Mouse (Mus musculus) v-Abl transformed pro-B cells (cell line): ENCODE results near the gene Fbxw21.
"Not testable (repeated sequence)": the region's sequence is repeated elsewhere in the genome, so short reads cannot be mapped to it uniquely, and the experiment has no call there.

Source experiments
- in situ Hi-C, 2 experiments: fragments of 400-800 bp; cut with MboI; formaldehyde crosslinking; loops; one replicate each; pipeline ENCODE4 v1.15.1; 2025; ENCODE audit not compliant: unreplicated experiment in 2 of 2

Fbxw21 gene

DNA sequence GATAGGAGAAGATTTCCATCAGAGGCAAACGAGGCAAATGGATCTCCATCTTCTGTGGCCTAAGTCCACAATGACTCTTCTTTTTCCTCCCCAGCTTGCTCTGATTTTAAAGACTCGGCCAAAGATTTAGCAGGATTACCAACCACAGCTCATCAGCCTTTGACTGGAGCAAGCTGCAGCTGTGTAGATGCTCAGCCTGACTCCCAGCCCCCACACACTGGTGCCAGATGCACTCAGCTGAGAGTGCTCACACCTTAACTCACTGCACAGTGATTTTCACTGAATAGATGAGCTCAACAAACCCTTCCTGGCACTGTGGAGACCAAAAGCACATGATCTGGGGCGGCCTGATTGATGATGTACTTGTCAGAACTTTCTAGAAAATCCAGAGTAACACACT lies at the start of gene Fbxw21:
TSS of gene Fbxw21 (minus strand) at position 101 of the 400 bp plus-strand sequence.
- in situ Hi-C loops: no loop called here

DNA sequence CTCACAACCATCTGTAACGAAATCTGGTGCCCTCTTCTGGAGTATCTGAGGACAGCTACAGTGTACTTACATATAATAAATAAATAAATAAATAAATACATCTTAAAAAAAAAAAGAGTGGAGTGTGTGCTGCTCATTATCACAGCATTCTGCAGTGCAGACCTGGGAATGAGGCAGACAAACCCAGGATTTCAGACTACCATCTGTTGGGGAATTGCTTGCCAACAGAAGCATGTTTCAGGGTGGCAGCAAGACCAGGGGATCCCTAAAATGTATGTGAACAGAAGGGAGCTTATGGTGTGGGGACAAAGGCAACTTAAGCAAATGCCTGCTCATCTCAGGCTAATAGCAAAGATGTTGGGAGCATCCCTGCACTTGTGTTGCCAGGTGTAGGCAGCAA lies 39.5 kb upstream of the Fbxw21 start:
- in situ Hi-C loops: not testable (repeated sequence)

DNA sequence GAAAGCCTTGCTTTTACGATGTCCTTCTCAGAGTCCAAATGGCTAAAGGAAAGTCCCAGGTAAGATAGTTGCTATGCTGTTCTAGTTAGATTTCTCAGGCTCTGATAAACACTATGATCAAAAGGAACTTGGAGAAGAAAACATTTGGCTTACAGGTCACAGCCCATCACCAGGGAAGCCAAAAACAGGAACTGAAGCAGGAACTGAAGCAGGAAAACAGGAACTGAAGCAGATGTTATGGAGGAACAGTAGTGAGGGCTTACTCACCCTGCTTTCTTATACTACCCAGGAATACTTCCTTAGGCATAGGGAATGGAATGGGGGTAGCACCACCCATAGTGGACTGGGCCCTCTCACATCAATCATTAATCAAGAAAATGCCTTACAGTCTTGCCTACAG lies 38.5 kb upstream of the Fbxw21 start:
- in situ Hi-C loops: no loop called here

DNA sequence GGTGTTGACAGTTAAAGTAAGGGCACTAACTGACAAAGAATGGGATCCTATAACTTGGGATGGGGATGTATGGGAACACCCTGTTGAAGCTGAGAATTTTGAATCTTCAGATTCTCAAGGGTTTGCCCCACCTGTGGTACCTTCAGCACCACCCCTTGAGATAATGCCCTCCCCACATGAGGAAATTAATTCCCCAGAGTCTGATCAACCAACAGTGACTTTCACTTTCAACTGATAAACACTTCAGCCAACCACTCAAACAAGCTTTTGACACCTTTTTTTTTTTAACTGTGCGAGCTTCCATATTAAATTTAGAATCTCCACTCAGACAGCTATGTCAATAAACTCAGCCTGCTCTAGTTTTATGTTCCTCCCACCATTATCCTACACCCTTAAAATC lies 37.5 kb upstream of the Fbxw21 start:
- in situ Hi-C loops: no loop called here

DNA sequence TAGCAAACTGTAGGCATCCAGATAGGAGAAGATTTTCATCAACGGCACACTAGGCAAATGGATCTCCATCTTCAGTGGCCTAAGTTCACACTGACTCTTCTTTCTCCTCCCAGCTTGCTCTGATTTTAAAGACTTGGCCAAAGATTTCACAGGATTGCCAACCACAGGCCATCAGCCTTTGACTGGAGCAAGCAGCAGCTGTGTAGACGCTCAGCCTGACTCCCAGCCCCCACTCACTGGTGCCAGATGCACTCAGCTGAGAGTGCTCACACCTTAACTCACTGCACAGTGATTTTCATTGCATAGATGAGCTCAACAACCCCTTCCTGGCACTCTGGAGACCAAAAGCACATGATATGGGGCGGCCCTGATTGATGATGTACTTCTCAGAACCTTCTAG lies 34.0 kb upstream of the Fbxw21 start, which contains the start of gene Fbxw13:
TSS of gene Fbxw13 (minus strand) at position 101 of the 400 bp plus-strand sequence.
- in situ Hi-C loops: not testable (repeated sequence)

DNA sequence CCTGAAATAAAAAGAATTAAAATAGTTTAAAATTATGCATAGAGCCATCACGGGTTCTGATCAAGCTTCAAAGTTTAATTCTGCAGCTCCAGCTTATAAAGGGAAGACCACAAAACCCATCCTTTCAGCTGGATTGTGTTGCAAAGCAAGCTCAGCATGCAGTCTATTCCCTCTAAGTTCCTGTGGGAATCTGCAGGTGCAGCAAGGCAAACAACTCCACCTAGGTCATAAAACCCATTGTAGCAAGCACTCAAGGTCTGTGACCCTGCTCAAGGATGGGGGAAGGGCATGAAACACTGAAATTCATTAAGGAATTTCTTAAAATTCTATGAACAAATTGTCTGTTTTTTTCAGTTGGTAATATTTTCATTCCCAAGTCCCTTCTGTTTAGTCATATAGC lies 15.4 kb upstream of the Fbxw21 start:
- in situ Hi-C loops: no loop called here

DNA sequence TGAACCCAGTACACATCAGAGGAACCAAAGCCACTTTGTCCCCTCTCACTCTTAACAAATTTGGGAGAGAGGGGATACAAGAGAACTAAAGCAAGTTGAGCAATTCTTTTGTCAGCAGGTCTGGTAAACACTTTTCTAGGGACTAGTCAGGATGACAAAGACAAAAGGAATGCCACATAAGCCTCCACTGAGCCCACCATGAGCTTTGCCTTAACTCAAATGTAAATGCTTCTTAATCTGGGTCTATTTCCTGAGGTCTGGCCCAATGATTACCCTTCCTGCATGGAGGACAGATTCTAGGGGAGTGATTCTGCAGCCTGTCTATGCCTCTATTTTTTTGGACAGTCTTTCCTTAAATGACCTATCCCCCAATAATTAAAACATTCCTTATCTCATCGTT lies 14.5 kb upstream of the Fbxw21 start:
- in situ Hi-C loops: no loop called here

DNA sequence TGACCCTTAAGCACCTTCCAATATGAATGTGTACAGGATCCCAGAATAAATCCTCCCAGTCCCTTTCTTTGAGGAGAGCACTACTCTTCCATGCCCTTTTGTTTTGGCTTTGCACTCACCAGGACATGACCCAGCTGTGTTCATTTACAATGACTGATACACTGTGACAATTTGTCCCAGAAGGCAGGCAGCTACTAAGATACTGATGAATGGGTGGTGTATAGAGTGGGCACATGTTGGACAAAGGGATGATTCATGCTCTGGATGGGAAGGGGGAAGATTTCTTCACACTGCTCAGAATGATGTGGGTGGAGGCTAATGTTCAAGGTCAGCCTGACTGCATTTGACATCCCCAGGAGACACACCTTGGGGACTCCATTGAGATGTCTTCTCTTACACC lies 5.5 kb upstream of the Fbxw21 start:
- in situ Hi-C loops: no loop called here

DNA sequence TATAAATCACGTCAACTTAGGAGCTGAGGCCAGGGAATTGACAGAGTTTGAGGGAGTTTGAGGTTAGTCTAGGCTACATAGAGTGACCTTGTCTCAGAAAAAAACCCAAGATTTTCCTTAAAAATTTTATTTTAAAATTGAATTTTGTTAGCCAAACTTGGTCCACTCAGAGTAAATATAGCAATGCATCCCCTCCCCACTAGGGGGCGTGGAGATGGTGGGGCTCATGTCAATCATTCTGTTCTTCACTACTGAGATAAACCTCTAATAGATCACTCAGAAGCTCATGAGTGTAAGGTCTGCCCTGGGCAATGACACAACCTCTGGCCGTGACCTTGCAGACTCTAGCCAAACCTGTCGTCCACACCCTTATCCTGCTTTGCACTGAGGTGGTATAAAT lies 21.4 kb downstream of the Fbxw21 start:
- in situ Hi-C loops: loop anchor here in 1 of 2 experiments (25.0 kb wide), 1 partner anchor 1147 kb away; no protein-coding TSS in a partner anchor

DNA sequence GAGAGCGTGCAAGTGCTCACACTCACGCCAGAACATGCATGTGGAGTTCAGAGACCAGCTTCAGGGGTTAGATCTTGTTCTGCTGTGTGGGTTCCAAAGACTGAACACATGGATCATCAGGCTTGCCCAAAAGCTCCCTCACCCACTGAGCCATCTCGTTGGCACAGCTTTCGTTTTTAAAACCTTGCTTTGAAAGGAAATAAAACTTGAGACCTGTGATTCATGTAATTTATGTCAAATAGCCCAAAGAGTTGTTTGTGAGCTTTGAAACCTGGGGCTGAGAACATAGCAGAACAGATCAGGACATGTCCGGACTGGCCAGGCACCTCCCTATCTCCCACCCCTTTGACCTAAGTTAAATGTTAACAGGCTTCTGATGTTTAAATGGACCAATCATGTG lies 31.8 kb downstream of the Fbxw21 start:
- in situ Hi-C loops: loop anchor here in 1 of 2 experiments (25.0 kb wide), 1 partner anchor 1157 kb away; no protein-coding TSS in a partner anchor

DNA sequence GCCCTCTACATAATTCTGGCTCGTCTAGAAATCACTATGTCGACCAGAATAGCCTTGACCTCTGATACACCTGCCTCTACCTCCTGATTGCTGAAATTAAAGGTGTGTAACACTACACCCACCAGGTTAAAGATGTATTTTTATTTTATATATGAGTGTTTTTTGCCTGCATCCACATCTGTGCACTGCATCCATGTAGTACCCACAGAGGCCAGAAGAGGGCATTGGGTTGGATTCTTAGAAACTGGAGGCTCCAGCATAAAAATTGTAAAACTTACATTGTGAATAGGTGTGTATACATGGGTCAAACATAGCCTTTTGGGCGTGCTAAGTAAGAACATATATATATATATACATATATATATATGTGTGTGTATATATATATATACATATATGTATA lies 33.6 kb downstream of the Fbxw21 start:
- in situ Hi-C loops: loop anchor here (10.0 to 25.0 kb wide), 2 partner anchors 737 to 1159 kb away; no protein-coding TSS in a partner anchor

DNA sequence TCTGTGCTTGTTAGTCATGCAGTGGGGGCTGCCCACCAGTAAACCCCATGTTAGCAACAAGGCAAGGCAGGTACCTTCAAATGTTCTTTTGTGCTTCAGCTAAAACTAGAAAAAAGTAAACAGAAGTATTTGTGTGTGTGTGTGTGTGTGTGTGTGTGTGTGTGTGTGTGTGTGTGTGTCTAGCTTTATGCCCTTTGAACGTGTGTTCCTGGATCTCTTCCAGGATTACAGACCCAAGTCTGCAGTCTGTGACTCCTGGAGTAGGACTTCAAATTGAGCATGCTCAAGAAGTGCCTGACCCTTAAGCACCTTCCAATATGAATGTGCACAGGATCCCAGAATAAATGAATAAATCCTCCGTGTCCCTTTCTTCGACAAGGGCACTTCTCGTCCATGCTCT lies 34.8 kb downstream of the Fbxw21 start:
- in situ Hi-C loops: loop anchor here (10.0 to 25.0 kb wide), 2 partner anchors 738 to 1160 kb away; no protein-coding TSS in a partner anchor

DNA sequence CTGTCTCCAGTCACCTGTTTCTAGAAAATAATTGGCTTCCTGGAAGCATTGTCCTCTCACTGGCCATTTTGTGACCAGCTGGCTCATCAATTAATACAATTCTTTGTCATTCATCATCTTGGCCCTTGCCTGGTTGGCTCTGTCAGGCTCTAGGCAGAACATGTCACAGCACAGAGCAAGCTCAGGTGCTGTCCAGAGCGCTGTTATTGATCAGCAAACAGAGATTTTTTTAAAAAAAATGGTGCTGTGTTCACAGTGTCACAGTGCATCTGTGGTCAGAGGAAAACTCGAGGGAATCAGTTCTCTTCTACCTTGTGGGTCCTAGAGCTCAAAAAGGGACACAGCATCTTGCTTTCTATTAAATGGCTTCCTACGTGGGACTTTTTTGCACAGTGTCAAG lies 36.4 kb downstream of the Fbxw21 start:
- in situ Hi-C loops: loop anchor here (10.0 to 25.0 kb wide), 2 partner anchors 739 to 1162 kb away; no protein-coding TSS in a partner anchor

DNA sequence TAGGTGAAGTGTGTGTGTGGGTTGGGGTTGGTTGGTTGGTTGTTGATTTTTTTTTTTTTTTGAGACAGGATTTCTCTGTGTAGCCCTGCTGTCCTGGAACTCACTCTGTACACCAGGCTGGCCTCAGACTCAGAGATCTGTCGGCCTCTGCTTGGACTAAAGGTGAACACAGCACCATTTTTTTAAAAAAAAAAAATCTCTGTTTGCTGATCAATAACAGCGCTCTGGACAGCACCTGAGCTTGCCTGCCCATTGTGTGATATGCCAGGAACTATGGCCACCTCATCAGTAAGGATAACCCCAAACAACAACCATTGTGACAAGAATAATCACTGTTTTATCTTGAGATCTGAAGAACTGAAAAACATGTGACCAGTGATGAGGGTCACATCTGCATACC lies 36.8 kb downstream of the Fbxw21 start:
- in situ Hi-C loops: loop anchor here (10.0 to 25.0 kb wide), 2 partner anchors 740 to 1162 kb away; no protein-coding TSS in a partner anchor

DNA sequence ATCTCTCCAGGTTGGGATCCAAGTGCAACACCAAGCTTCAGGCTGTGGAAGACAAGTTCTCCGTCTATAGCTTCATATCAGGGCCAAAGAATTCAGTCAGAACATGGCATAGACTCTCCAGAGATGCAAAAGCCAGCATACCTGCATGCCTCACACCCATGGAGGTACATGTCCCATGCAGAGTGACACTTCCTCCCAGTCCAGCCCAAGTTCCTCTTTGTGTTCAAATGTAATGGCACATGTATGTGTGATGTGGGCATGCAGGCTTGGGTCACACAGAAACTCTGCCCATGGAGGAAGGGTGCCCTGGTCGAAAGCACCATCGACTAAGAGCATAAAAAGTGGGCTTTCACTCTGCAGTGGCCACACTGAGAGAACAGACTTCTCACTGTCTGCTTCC lies 37.7 kb downstream of the Fbxw21 start:
- in situ Hi-C loops: loop anchor here (5.0 to 25.0 kb wide), 5 partner anchors 77 to 963 kb away; no protein-coding TSS in a partner anchor

DNA sequence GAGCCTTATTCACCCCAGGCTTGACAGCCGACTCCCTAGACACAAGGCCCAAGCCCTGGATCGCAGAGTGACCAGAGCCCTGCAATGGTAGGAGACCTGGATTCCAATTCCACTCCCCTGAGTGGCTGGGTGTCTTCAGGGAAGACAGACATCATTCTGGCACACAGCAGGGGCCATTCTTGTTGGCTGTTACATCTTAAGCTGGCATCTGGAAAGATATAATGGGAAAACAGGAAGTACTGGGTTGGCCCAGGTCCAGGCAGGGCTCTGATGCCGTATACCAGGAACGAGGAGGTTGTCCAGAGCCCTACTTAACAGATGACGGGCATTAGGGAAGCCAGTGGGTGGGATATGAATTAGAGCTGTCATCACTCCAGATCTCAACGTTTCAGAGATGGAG lies 38.6 kb downstream of the Fbxw21 start:
- in situ Hi-C loops: loop anchor here (5.0 to 25.0 kb wide), 5 partner anchors 76 to 964 kb away; no protein-coding TSS in a partner anchor

DNA sequence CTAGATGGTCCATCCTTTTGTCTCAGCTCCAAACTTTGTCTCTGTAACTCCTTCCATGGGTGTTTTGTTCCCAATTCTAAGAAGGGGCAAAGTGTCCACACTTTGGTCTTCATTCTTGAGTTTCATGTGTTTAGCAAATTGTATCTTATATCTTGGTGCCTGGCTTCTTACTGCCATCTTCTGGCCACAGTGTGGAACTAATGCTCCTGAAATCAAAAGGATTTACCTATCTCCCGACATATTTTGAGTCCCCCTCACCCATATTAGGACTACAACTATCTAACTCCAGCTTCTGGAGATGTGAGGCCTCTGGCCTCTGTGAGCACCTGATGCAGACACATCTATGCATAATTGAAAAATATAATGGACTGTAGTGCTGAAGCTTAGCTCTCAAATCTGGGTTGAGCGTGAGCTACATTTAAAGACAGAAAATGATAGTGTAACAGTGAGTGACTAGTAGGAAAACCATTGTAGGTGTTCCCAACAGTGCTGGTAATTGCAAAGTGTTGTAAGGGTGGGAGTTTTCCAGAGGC lies 39.2 kb downstream of the Fbxw21 start:
- in situ Hi-C loops: loop anchor here (5.0 to 25.0 kb wide), 5 partner anchors 75 to 965 kb away; no protein-coding TSS in a partner anchor

DNA sequence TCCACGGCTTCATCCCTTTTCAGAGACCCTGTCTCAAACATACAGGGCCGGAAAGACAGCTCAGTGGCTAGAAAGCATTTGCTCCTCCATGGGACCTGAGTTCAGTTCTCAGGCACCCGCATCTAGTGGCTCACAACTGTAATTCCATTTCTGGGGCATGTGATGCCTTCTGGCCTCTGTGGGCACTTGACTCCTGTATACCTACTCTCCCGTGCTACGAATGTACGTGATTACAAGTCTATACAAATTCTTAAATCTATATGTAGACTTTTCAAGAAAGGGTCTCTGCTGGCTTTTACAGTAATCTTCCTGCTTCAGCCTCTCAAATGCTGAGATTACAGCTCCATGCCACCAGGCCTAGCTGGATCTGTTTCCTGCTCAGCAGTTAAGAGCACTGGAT lies 40.9 kb downstream of the Fbxw21 start:
- in situ Hi-C loops: loop anchor here (5.0 to 25.0 kb wide), 5 partner anchors 74 to 966 kb away; no protein-coding TSS in a partner anchor

DNA sequence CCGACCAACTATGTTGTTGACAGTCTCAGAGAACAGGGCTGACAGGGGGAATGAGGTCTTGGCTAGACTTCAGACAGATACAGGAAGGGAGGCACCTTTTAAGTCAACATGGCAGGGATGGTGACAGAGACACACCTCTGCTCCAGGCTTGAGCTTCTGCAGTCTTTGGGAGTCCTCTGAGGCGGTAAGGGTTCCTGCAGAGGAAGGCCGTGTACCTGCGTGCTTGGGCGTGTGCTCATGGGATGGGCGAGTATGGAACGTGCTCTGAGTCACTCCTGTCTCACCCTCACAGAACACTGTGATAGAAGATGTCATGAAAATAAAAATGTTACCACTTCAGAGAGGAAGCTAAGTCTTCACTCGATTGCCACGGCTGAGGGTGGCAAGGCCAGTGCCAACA lies 42.3 kb downstream of the Fbxw21 start:
- in situ Hi-C loops: loop anchor here in 1 of 2 experiments (5.0 to 25.0 kb wide), 2 partner anchors 72 to 968 kb away; no protein-coding TSS in a partner anchor

DNA sequence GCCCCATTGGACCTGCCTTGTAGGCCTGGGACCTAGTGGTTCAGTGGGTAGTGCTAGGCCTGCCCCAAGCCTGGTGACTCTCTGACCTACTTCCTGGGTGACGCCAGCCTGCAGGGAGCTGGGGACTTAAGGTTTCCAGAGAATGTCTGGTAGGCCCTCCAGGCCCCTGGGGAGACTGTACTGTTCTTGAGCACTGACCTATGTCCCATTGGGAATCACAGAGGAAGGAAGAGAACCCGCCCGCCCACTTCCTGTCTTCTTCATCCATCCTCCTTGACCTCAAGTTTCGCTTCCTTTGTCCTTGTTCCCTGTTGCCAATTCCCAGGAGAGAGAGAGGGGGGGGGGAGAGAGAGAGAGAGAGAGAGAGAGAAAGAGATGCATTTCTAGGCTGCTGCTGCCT lies 43.7 kb downstream of the Fbxw21 start:
- in situ Hi-C loops: loop anchor here in 1 of 2 experiments (5.0 to 25.0 kb wide), 2 partner anchors 71 to 969 kb away; no protein-coding TSS in a partner anchor

DNA sequence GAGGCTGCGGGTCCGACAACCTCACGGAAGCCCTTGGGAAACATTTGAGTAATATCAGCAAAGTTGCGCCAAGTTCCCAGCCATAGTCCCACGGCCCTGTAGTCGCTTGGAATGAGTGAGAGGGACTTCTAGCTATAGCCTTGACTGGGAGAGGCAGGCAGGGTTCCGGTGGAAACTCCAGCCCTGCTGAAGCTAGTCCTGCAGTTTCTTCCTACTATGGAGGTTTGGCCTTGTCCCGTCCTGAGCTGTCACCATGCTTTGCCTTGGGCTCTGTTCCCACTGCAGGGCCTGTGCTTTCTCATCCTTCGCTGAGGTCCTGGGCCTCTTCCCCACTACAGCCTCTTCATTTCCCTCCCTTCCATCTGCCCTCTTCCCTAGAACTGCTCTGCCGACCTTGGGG lies 45.6 kb downstream of the Fbxw21 start:
- in situ Hi-C loops: loop anchor here in 1 of 2 experiments (5.0 to 25.0 kb wide), 2 partner anchors 69 to 971 kb away; no protein-coding TSS in a partner anchor

DNA sequence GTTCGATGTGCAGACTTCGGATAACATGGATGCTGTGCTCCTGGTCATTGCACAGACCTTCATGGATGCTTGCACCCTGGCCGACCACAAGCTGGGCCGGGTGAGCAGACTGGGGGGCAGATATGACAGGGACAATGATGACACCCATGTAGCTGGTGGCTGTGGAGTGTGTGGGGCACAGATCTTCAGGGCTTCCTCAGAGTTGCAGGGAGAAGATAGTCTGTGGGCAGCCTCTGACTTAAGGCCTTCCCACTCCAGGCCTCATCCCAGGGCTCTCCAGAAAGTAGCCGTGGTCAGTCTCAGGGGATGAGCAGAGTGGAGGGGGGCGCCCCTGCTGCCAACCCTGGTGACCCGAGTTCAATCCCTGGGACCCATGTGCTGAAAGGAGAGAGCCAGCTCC lies 47.0 kb downstream of the Fbxw21 start:
- in situ Hi-C loops: loop anchor here in 1 of 2 experiments (5.0 to 25.0 kb wide), 2 partner anchors 68 to 972 kb away; no protein-coding TSS in a partner anchor
